Mouse (Mus musculus) ES-E14 (cell line): ENCODE measurements around the gene Epha4. TPM values are rescaled to one million over a fixed set of nuclear protein-coding genes. Genes with fewer than 3 reads are reported as not detected.

Source experiments
- DNase-seq: peaks from one replicate; pipeline ENCODE4 v3.0.0-alpha.2; 2013; ENCODE audit warnings: low read depth, low spot score
- H3K27ac ChIP-seq: 2 replicates; pipeline ENCODE4 v1.5.1; 2012; ENCODE audit warnings: low read depth, mild to moderate bottlenecking, low read length, moderate library complexity, mixed read lengths; ENCODE audit not compliant: poor library complexity, insufficient read depth, severe bottlenecking
- H3K36me3 ChIP-seq: 2 replicates; pipeline ENCODE4 v1.6.1; 2012; ENCODE audit warnings: mild to moderate bottlenecking, low read length, moderate library complexity, mixed read lengths; ENCODE audit not compliant: control insufficient read depth, poor library complexity, insufficient read depth, severe bottlenecking
- H3K4me1 ChIP-seq, 2 experiments: fragments of 150-350 bp in 1 of 2; sonication (generic) in 1 of 2; 2 replicates each; pipeline ENCODE4 v1.6.1; 2012; ENCODE audit warnings: low read length in 2 of 2, mild to moderate bottlenecking in 1 of 2, mixed read lengths in 1 of 2; ENCODE audit not compliant: control insufficient read depth in 2 of 2, insufficient read depth in 2 of 2, poor library complexity in 1 of 2
- H3K4me3 ChIP-seq, 2 experiments: fragments of 150-350 bp in 1 of 2; sonication (generic) in 1 of 2; 2 replicates each; pipeline ENCODE4 v1.5.1; 2012; ENCODE audit warnings: low read length in 2 of 2, low read depth in 1 of 2, mild to moderate bottlenecking in 1 of 2, mixed read lengths in 1 of 2; ENCODE audit not compliant: insufficient read depth in 1 of 2, poor library complexity in 1 of 2, severe bottlenecking in 1 of 2
- H3K9ac ChIP-seq: 2 replicates; pipeline ENCODE4 v1.6.1; 2012; ENCODE audit warnings: low read depth, mild to moderate bottlenecking, low read length, mixed read lengths; ENCODE audit not compliant: poor library complexity, insufficient read depth, severe bottlenecking
- H3K9me3 ChIP-seq: fragments of 150-350 bp; sonication (generic); 2 replicates; pipeline ENCODE4 v1.6.1; 2012; ENCODE audit warnings: low read depth, mild to moderate bottlenecking, low read length; ENCODE audit not compliant: control insufficient read depth, insufficient read depth
- CHD2 ChIP-seq: IDR thresholded peaks from 2 replicates; pipeline ENCODE4 v1.6.1; 2014; ENCODE audit warnings: mild to moderate bottlenecking, low read depth, low read length, inconsistent platforms
- HCFC1 ChIP-seq: IDR thresholded peaks from 2 replicates; pipeline ENCODE4 v1.6.1; 2012; ENCODE audit warnings: low read length, inconsistent platforms, borderline replicate concordance; ENCODE audit not compliant: insufficient read depth
- MAFK ChIP-seq: IDR thresholded peaks from 2 replicates; pipeline ENCODE4 v1.6.1; 2014; ENCODE audit warnings: mild to moderate bottlenecking, low read depth, low read length, inconsistent platforms; ENCODE audit not compliant: insufficient read depth
- ZC3H11A ChIP-seq: IDR thresholded peaks from 2 replicates; pipeline ENCODE4 v1.6.1; 2012; ENCODE audit warnings: low read depth, mild to moderate bottlenecking, inconsistent platforms, low read length, borderline replicate concordance
- ZNF384 ChIP-seq: IDR thresholded peaks from 2 replicates; pipeline ENCODE4 v1.6.1; 2012; ENCODE audit warnings: low read depth, low read length, inconsistent platforms
- in situ Hi-C, 2 experiments: fragments of 600-800 bp; cut with MboI; formaldehyde crosslinking; loops; one replicate each; pipeline ENCODE4 v1.15.1; 2025; ENCODE audit warnings: low sequenced_read_pairs in 2 of 2, inconsistent platforms in 1 of 2; ENCODE audit not compliant: unreplicated experiment in 2 of 2
- total RNA-seq: library from RNA; depleted of rRNA; stranded (reverse); fragments of 300-350 nt; gene quantifications from 2 replicates; pipeline ENCODE4 v1.2.3, GENCODE M21; 2012

Gene Epha4
- total RNA-seq, 1 experiment = 99.7 TPM

GRCm38 (mm10) chr1:77412285-77412684 is 102.6 kb downstream of the Epha4 start:
- no peak for TF ChIP-seq ZC3H11A
- TF ChIP-seq ZNF384 = no peak
- TF ChIP-seq HCFC1 = no peak
- no peak for TF ChIP-seq CHD2
- no peak for TF ChIP-seq MAFK
- peaks cover 5 to 7% of the 10 kb centered on the region in 2 experiments; a peak in 2 of 4 replicates for H3K4me1 ChIP-seq
- H3K36me3 ChIP-seq = peaks cover 2% of the 10 kb centered on the region; the same call in 1 of the 2 replicates
- H3K9me3 ChIP-seq = no peaks in the 10 kb centered on the region
- no peak for DNase-seq
- H3K4me3 ChIP-seq = no peak overlapping the region
- in situ Hi-C loops = no loop called here
- H3K9ac ChIP-seq = no peak overlapping the region
- no peak overlapping the region for H3K27ac ChIP-seq

- peaks cover 5 to 7% of the 10 kb centered on the region in 2 experiments; a peak in 2 of 4 replicates for H3K4me1 ChIP-seq
- TF ChIP-seq MAFK = no peak
- no peak for TF ChIP-seq CHD2
- TF ChIP-seq ZC3H11A = no peak
- TF ChIP-seq HCFC1 = no peak
- TF ChIP-seq ZNF384 = no peak
- no peak overlapping the region for H3K4me3 ChIP-seq
- H3K27ac ChIP-seq = no peak overlapping the region
- peaks cover 2% of the 10 kb centered on the region; the same call in 1 of the 2 replicates for H3K36me3 ChIP-seq
- no peak overlapping the region for H3K9ac ChIP-seq
- H3K9me3 ChIP-seq = no peaks in the 10 kb centered on the region
- in situ Hi-C loops = no loop called here
- no peak for DNase-seq
These were observed 103.7 kb downstream of the Epha4 start for GRCm38 (mm10) chr1:77411222-77411621.

- TF ChIP-seq MAFK (no peak), ZC3H11A (no peak), ZNF384 (no peak)
- H3K9ac ChIP-seq = no peak overlapping the region
- no peak for DNase-seq
- peaks cover 2% of the 10 kb centered on the region; the same call in 1 of the 2 replicates for H3K36me3 ChIP-seq
- no peaks in the 10 kb centered on the region for H3K9me3 ChIP-seq
- H3K4me3 ChIP-seq = no peak overlapping the region
- in situ Hi-C loops = no loop called here
- H3K27ac ChIP-seq = no peak overlapping the region
- peaks cover 5 to 7% of the 10 kb centered on the region in 2 experiments; a peak in 2 of 4 replicates for H3K4me1 ChIP-seq
These were observed 104.2 kb downstream of the Epha4 start for GRCm38 (mm10) chr1:77410716-77411115.

GRCm38 (mm10) chr1:77410153-77410552 is 104.7 kb downstream of the Epha4 start:
- H3K4me1 ChIP-seq = peaks cover 5 to 7% of the 10 kb centered on the region in 2 experiments; a peak in 2 of 4 replicates
- DNase-seq = no peak
- H3K4me3 ChIP-seq = no peak overlapping the region

GRCm38 (mm10) chr1:77409509-77409908 is 105.4 kb downstream of the Epha4 start:
- no peak overlapping the region for H3K9ac ChIP-seq
- H3K9me3 ChIP-seq = no peaks in the 10 kb centered on the region
- no peak overlapping the region for H3K4me3 ChIP-seq
- DNase-seq = no peak
- H3K27ac ChIP-seq = no peak overlapping the region
- peaks cover 5 to 7% of the 10 kb centered on the region in 2 experiments; a peak in 2 of 4 replicates for H3K4me1 ChIP-seq
- no peak for TF ChIP-seq ZNF384
- TF ChIP-seq CHD2 = no peak
- no peak for TF ChIP-seq HCFC1
- no peak for TF ChIP-seq ZC3H11A
- no peak for TF ChIP-seq MAFK
- in situ Hi-C loops = no loop called here
- H3K36me3 ChIP-seq = peaks cover 2% of the 10 kb centered on the region; the same call in 1 of the 2 replicates

More at GRCm38 (mm10) chr1:77410153-77410552, 104.7 kb downstream of the Epha4 start:
- Histone ChIP-seq H3K36me3 (peaks cover 2% of the 10 kb centered on the region; the same call in 1 of the 2 replicates), H3K9me3 (no peaks in the 10 kb centered on the region), H3K9ac (no peak overlapping the region), H3K27ac (no peak overlapping the region)
- TF ChIP-seq ZC3H11A = no peak
- TF ChIP-seq MAFK = no peak
- TF ChIP-seq ZNF384 = 0 out of 2 replicates have a peak, but pooled peaks have one; percentile 42
- in situ Hi-C loops = no loop called here
